Mouse (Mus musculus): Measurements from ENCODE around the gene Zfp410. TPM values are rescaled to one million over a fixed set of nuclear protein-coding genes. Genes with fewer than 3 reads are reported as not detected.

Zfp410 gene
- polyA plus RNA-seq, 1 experiment from 2014 or later = 109 TPM

- Histone ChIP-seq H3K4me2 (no peak overlapping the region), H3K9ac (no peak overlapping the region), H3K9me3 (replicated peaks) (no peaks in the 10 kb centered on the region), H3K4me3 (no peak overlapping the region), H3K27me3 (no peaks in the 10 kb centered on the region), H3K27ac (no peak overlapping the region), H3K4me1 (peaks cover 29% of the 10 kb centered on the region), H3K36me3 (ENCODE audit: poor library complexity, severe bottlenecking) (peaks cover 23% of the 10 kb centered on the region)
- no peak for ATAC-seq
- 93% methylated on average over 9 of the region's 9 CpGs for WGBS
Observed at GRCm38 (mm10) chr12:84364291-84364690, 47.6 kb downstream of the Zfp410 start.

GRCm38 (mm10) chr12:84365137-84365536 lies 48.5 kb downstream of the Zfp410 start:
- ATAC-seq = no peak
- H3K27me3 ChIP-seq = no peaks in the 10 kb centered on the region
- H3K9me3 ChIP-seq (replicated peaks) = no peaks in the 10 kb centered on the region
- H3K4me3 ChIP-seq = no peak overlapping the region
- H3K27ac ChIP-seq = no peak overlapping the region
- 97% methylated on average over 6 of the region's 6 CpGs for WGBS
- H3K9ac ChIP-seq = no peak overlapping the region
- no peak overlapping the region for H3K4me2 ChIP-seq
- peaks cover 29% of the 10 kb centered on the region for H3K4me1 ChIP-seq
- peaks cover 31% of the 10 kb centered on the region for H3K36me3 ChIP-seq (ENCODE audit: poor library complexity, severe bottlenecking)

GRCm38 (mm10) chr12:84366971-84367370 lies 50.3 kb downstream of the Zfp410 start:
- peaks cover 50% of the 10 kb centered on the region for H3K36me3 ChIP-seq (ENCODE audit: poor library complexity, severe bottlenecking)
- no peak for ATAC-seq
- H3K27me3 ChIP-seq = no peaks in the 10 kb centered on the region
- WGBS = 75% methylated on average over 9 of the region's 9 CpGs
- H3K27ac ChIP-seq = no peak overlapping the region
- no peak overlapping the region for H3K4me2 ChIP-seq
- no peak overlapping the region for H3K4me3 ChIP-seq
- H3K9ac ChIP-seq = no peak overlapping the region
- no peaks in the 10 kb centered on the region for H3K9me3 ChIP-seq (replicated peaks)
- peaks cover 20% of the 10 kb centered on the region for H3K4me1 ChIP-seq

- no peak overlapping the region for H3K27ac ChIP-seq
- H3K27me3 ChIP-seq = no peaks in the 10 kb centered on the region
- no peak for ATAC-seq
- 89% methylated on average over 5 of the region's 5 CpGs for WGBS
- no peak overlapping the region for H3K9ac ChIP-seq
- H3K9me3 ChIP-seq (replicated peaks) = no peaks in the 10 kb centered on the region
- no peak overlapping the region for H3K4me2 ChIP-seq
- H3K4me3 ChIP-seq = no peak overlapping the region
- H3K4me1 ChIP-seq = no peaks in the 10 kb centered on the region
- peaks cover 90% of the 10 kb centered on the region for H3K36me3 ChIP-seq (ENCODE audit: poor library complexity, severe bottlenecking)
Observed at GRCm38 (mm10) chr12:84371647-84372046, 55.0 kb downstream of the Zfp410 start.

- ATAC-seq = no peak
- WGBS = 95% methylated on average over 6 of the region's 6 CpGs
- H3K27ac ChIP-seq = no peak overlapping the region
- H3K9ac ChIP-seq = no peak overlapping the region
- H3K36me3 ChIP-seq (ENCODE audit: poor library complexity, severe bottlenecking) = peaks cover 85% of the 10 kb centered on the region
- no peaks in the 10 kb centered on the region for H3K27me3 ChIP-seq
- H3K9me3 ChIP-seq (replicated peaks) = no peaks in the 10 kb centered on the region
- H3K4me3 ChIP-seq = no peak overlapping the region
- H3K4me1 ChIP-seq = no peaks in the 10 kb centered on the region
- H3K4me2 ChIP-seq = no peak overlapping the region
Observed at GRCm38 (mm10) chr12:84373831-84374481, 57.3 kb downstream of the Zfp410 start.

DNA sequence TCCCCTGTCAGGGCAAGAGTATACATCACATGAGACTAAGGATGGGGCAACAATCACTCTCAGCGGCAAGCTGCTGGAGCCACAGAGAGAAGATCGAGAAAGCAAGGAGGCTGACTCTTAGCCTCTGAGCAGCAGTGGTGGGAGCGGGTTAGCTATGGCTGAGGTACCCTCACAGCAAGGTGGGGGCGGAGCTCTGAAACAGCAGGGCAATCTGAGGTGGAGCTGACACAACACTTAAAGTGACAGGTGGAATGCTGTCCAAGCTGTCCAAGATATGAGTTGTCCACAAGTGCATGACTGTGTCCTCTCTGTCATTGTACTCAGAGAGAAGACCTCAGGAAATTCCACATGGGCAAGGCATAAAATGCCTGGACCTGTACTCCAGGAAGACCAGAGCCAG lies 65.7 kb downstream of the Zfp410 start:
- ATAC-seq = no peak
- H3K36me3 ChIP-seq (ENCODE audit: poor library complexity, severe bottlenecking) = peaks cover 10% of the 10 kb centered on the region

GRCm38 (mm10) chr12:84384644-84385081 lies 68.0 kb downstream of the Zfp410 start:
- no peaks in the 10 kb centered on the region for H3K9me3 ChIP-seq (replicated peaks)
- no peak overlapping the region for H3K4me2 ChIP-seq
- no peak overlapping the region for H3K27ac ChIP-seq
- no peaks in the 10 kb centered on the region for H3K36me3 ChIP-seq (ENCODE audit: poor library complexity, severe bottlenecking)
- 77% methylated on average over 5 of the region's 5 CpGs for WGBS
- no peak overlapping the region for H3K4me3 ChIP-seq
- H3K27me3 ChIP-seq = no peaks in the 10 kb centered on the region
- no peak for ATAC-seq
- 0 out of 2 replicates have a peak, but pooled peaks cover 3% of the 10 kb centered on the region for H3K4me1 ChIP-seq
- H3K9ac ChIP-seq = no peak overlapping the region

More for the DNA sequence above, 65.7 kb downstream of the Zfp410 start:
- Histone ChIP-seq H3K27me3 (no peaks in the 10 kb centered on the region), H3K4me1 (0 out of 2 replicates have a peak, but pooled peaks cover 3% of the 10 kb centered on the region), H3K27ac (no peak overlapping the region), H3K4me3 (no peak overlapping the region), H3K4me2 (no peak overlapping the region), H3K9me3 (replicated peaks) (no peaks in the 10 kb centered on the region), H3K9ac (no peak overlapping the region)
- 80% methylated on average over 4 of the region's 4 CpGs for WGBS

GRCm38 (mm10) chr12:84385408-84385807 lies 68.8 kb downstream of the Zfp410 start:
- H3K4me3 ChIP-seq = no peak overlapping the region
- 0 out of 2 replicates have a peak, but pooled peaks cover 3% of the 10 kb centered on the region for H3K4me1 ChIP-seq
- no peak overlapping the region for H3K9ac ChIP-seq
- H3K4me2 ChIP-seq = no peak overlapping the region
- H3K27ac ChIP-seq = no peak overlapping the region
- H3K36me3 ChIP-seq (ENCODE audit: poor library complexity, severe bottlenecking) = no peaks in the 10 kb centered on the region
- 90% methylated on average over 4 of the region's 4 CpGs for WGBS
- H3K27me3 ChIP-seq = no peaks in the 10 kb centered on the region
- ATAC-seq = no peak
- no peaks in the 10 kb centered on the region for H3K9me3 ChIP-seq (replicated peaks)

DNA sequence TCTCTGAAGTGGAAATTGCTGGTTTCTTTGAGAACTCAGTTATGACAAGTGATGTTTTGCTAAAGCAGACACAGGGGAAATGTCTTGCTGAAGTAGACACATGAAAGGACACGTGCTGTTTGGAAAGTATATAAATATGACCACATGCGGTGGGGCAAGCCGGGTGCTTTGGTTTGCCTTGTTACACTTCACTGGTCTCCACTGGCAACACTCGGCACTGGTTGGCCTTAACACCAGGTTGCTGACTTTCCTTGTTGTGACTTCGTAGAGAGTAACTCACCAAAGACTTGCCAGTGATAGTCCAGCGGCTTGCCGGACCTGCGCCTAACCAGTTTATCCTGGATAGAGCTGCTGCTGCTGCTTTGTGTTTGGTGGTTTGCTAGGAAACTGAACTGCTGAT lies 71.4 kb downstream of the Zfp410 start:
- ATAC-seq = no peak
- no peak overlapping the region for H3K9ac ChIP-seq
- WGBS = 91% methylated on average over 8 of the region's 8 CpGs
- no peaks in the 10 kb centered on the region for H3K27me3 ChIP-seq
- H3K27ac ChIP-seq = no peak overlapping the region
- H3K9me3 ChIP-seq (replicated peaks) = no peaks in the 10 kb centered on the region
- H3K4me3 ChIP-seq = no peak overlapping the region
- H3K4me1 ChIP-seq = 0 out of 2 replicates have a peak, but pooled peaks cover 3% of the 10 kb centered on the region
- H3K4me2 ChIP-seq = no peak overlapping the region
- peaks cover 3% of the 10 kb centered on the region; the same call in 1 of the 2 replicates for H3K36me3 ChIP-seq (ENCODE audit: poor library complexity, severe bottlenecking)

DNA sequence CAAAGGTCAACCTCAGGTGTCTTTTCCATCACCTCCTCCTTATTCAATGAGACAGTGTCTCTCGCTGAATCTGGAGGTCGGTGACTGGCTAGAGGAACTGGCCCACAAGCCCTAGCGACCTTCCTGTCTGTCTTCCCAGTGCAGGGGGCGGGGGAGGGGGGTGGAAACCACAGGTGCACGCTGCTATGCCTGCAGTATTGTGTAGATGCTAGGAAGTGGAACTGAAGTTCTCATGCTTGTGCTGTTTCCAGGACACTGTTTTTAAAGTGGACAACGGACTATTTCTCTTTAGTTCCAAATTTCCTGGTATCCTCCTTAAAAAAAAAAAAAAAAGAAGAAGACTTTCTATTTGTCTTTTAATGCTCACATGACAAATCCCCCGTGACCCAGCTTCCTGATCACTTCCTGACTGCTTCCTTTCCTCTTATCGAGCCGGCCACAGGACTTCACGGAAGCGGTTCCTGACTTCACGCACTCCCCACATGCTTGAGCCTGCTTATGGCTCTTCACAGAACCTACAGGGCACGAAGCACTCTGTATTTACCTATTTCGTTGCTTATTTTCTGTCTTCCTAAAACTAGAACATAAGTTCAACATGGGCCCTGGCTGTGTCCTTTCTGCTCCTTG lies 72.2 kb downstream of the Zfp410 start:
- H3K27me3 ChIP-seq = no peaks in the 10 kb centered on the region
- no peaks in the 10 kb centered on the region for H3K9me3 ChIP-seq (replicated peaks)
- no peak overlapping the region for H3K4me3 ChIP-seq
- 75% methylated on average over 14 of the region's 14 CpGs for WGBS
- no peak for ATAC-seq
- no peak overlapping the region for H3K27ac ChIP-seq
- 0 out of 2 replicates have a peak, but pooled peaks cover 3% of the 10 kb centered on the region for H3K4me1 ChIP-seq
- H3K36me3 ChIP-seq (ENCODE audit: poor library complexity, severe bottlenecking) = peaks cover 3% of the 10 kb centered on the region; the same call in 1 of the 2 replicates
- H3K4me2 ChIP-seq = no peak overlapping the region
- no peak overlapping the region for H3K9ac ChIP-seq

- Histone ChIP-seq H3K4me1 (no peaks in the 10 kb centered on the region), H3K4me3 (no peak overlapping the region), H3K27ac (no peak overlapping the region), H3K9me3 (replicated peaks) (no peaks in the 10 kb centered on the region), H3K27me3 (no peaks in the 10 kb centered on the region), H3K36me3 (ENCODE audit: poor library complexity, severe bottlenecking) (peaks cover 3% of the 10 kb centered on the region; the same call in 1 of the 2 replicates), H3K4me2 (no peak overlapping the region), H3K9ac (no peak overlapping the region)
- no peak for ATAC-seq
- WGBS = 89% methylated on average over 6 of the region's 6 CpGs
Observed at GRCm38 (mm10) chr12:84390336-84390735, 73.7 kb downstream of the Zfp410 start.

GRCm38 (mm10) chr12:84392681-84393080 lies 76.0 kb downstream of the Zfp410 start:
- H3K4me2 ChIP-seq = no peak overlapping the region
- H3K27me3 ChIP-seq = no peaks in the 10 kb centered on the region
- no peaks in the 10 kb centered on the region for H3K9me3 ChIP-seq (replicated peaks)
- no peaks in the 10 kb centered on the region for H3K4me1 ChIP-seq
- no peak overlapping the region for H3K9ac ChIP-seq
- H3K27ac ChIP-seq = no peak overlapping the region
- H3K4me3 ChIP-seq = no peak overlapping the region
- WGBS = 97% methylated on average over 4 of the region's 4 CpGs
- peaks cover 3% of the 10 kb centered on the region; the same call in 1 of the 2 replicates for H3K36me3 ChIP-seq (ENCODE audit: poor library complexity, severe bottlenecking)
- no peak for ATAC-seq

Measured in forebrain, embryonic 13.5 days (tissue).